Mouse (Mus musculus): Measurements from ENCODE around the gene Fgd6. TPM values are rescaled to one million over a fixed set of nuclear protein-coding genes. Genes with fewer than 3 reads are reported as not detected.

Gene Fgd6
- 2.3 TPM in 2 replicates for polyA plus RNA-seq (2015; fragmentation: Nextera tagmentation; extraction: Ambion mirVana)

- 0% methylated on average over 69 of the region's 77 CpGs for WGBS
Measured at GRCm38 (mm10) chr10:94035658-94036374, at the start of gene Fgd6, which contains the start of gene Vezt. Fgd6 (plus strand) TSS chr10:94036001. Vezt (minus strand) TSS chr10:94035817.

GRCm38 (mm10) chr10:93994136-93994535 lies 41.7 kb upstream of the Fgd6 start:
- H3K9me3 ChIP-seq (replicated peaks; ENCODE audit: low read length): no peaks in the 10 kb centered on the region
- no peak for DNase-seq (ENCODE audit: low spot score)
- no peak overlapping the region for H3K4me2 ChIP-seq (ENCODE audit: low read length)
- H3K4me3 ChIP-seq (replicated peaks; ENCODE audit: low read depth, low read length): no peak overlapping the region
- 94% methylated on average over 10 of the region's 10 CpGs for WGBS
- H3K4me1 ChIP-seq (replicated peaks; ENCODE audit: insufficient read depth, low read length): no peaks in the 10 kb centered on the region
- ATAC-seq (replicated peaks; ENCODE audit: low FRiP score, low read depth): no peak
- H3K9ac ChIP-seq (ENCODE audit: low read depth, low read length): no peak overlapping the region
- H3K27me3 ChIP-seq (ENCODE audit: insufficient read depth, low read length): no peaks in the 10 kb centered on the region
- no peak for TF ChIP-seq CTCF (IDR thresholded peaks at IDR 0.05; ENCODE audit: low read depth)
- H3K36me3 ChIP-seq (ENCODE audit: insufficient read depth, low read length): peaks cover 35% of the 10 kb centered on the region
- no peak overlapping the region for H3K27ac ChIP-seq

More at GRCm38 (mm10) chr10:94035658-94036374, at the start of gene Fgd6, which contains the start of gene Vezt:
- TF ChIP-seq CTCF (IDR thresholded peaks at IDR 0.05; ENCODE audit: low read depth): peak; percentile 78
- DNase-seq (ENCODE audit: low spot score) (peak; percentile 99), ATAC-seq (replicated peaks; ENCODE audit: low FRiP score, low read depth) (peak; percentile 99)
- Histone ChIP-seq H3K4me3 (replicated peaks; ENCODE audit: low read depth, low read length) (peak within 1 kb of the TSS; percentile 91), H3K4me1 (replicated peaks; ENCODE audit: insufficient read depth, low read length) (no peaks in the 10 kb centered on the region), H3K27ac (peak within 1 kb of the TSS; percentile 75), H3K27me3 (ENCODE audit: insufficient read depth, low read length) (no peaks in the 10 kb centered on the region), H3K36me3 (ENCODE audit: insufficient read depth, low read length) (no peaks in the 10 kb centered on the region), H3K4me2 (ENCODE audit: low read length) (peak within 1 kb of the TSS; percentile 59), H3K9me3 (replicated peaks; ENCODE audit: low read length) (no peaks in the 10 kb centered on the region), H3K9ac (ENCODE audit: low read depth, low read length) (peak within 1 kb of the TSS; percentile 88)

GRCm38 (mm10) chr10:93995100-93995499 lies 40.7 kb upstream of the Fgd6 start:
- H3K27me3 ChIP-seq (ENCODE audit: insufficient read depth, low read length): no peaks in the 10 kb centered on the region
- H3K4me2 ChIP-seq (ENCODE audit: low read length): no peak overlapping the region
- no peak overlapping the region for H3K27ac ChIP-seq
- H3K9me3 ChIP-seq (replicated peaks; ENCODE audit: low read length): no peaks in the 10 kb centered on the region
- ATAC-seq (replicated peaks; ENCODE audit: low FRiP score, low read depth) (no peak), DNase-seq (ENCODE audit: low spot score) (no peak)
- no peak overlapping the region for H3K9ac ChIP-seq (ENCODE audit: low read depth, low read length)
- WGBS: 100% methylated on average over 1 of the region's 1 CpGs
- peaks cover 35% of the 10 kb centered on the region for H3K36me3 ChIP-seq (ENCODE audit: insufficient read depth, low read length)
- H3K4me1 ChIP-seq (replicated peaks; ENCODE audit: insufficient read depth, low read length): no peaks in the 10 kb centered on the region
- no peak for TF ChIP-seq CTCF (IDR thresholded peaks at IDR 0.05; ENCODE audit: low read depth)
- H3K4me3 ChIP-seq (replicated peaks; ENCODE audit: low read depth, low read length): no peak overlapping the region

GRCm38 (mm10) chr10:93999357-93999756 lies 36.4 kb upstream of the Fgd6 start:
- H3K4me2 ChIP-seq (ENCODE audit: low read length): no peak overlapping the region
- peak overlapping the region; percentile 62; the same call in 1 of the 2 replicates for H3K27ac ChIP-seq
- H3K9ac ChIP-seq (ENCODE audit: low read depth, low read length): no peak overlapping the region
- no peaks in the 10 kb centered on the region for H3K4me1 ChIP-seq (replicated peaks; ENCODE audit: insufficient read depth, low read length)
- peak; percentile 37 for DNase-seq (ENCODE audit: low spot score)
- no peaks in the 10 kb centered on the region for H3K27me3 ChIP-seq (ENCODE audit: insufficient read depth, low read length)
- no peak for ATAC-seq (replicated peaks; ENCODE audit: low FRiP score, low read depth)
- H3K36me3 ChIP-seq (ENCODE audit: insufficient read depth, low read length): peaks cover 44% of the 10 kb centered on the region
- WGBS: 80% methylated on average over 1 of the region's 1 CpGs
- H3K4me3 ChIP-seq (replicated peaks; ENCODE audit: low read depth, low read length): no peak overlapping the region
- no peak for TF ChIP-seq CTCF (IDR thresholded peaks at IDR 0.05; ENCODE audit: low read depth)
- no peaks in the 10 kb centered on the region for H3K9me3 ChIP-seq (replicated peaks; ENCODE audit: low read length)

GRCm38 (mm10) chr10:94000223-94000622 lies 35.6 kb upstream of the Fgd6 start:
- no peak for ATAC-seq (replicated peaks; ENCODE audit: low FRiP score, low read depth)
- TF ChIP-seq CTCF (IDR thresholded peaks at IDR 0.05; ENCODE audit: low read depth): no peak
- 79% methylated on average over 10 of the region's 10 CpGs for WGBS
- peak; percentile 28 for DNase-seq (ENCODE audit: low spot score)
- Histone ChIP-seq H3K27ac (no peak overlapping the region), H3K9ac (ENCODE audit: low read depth, low read length) (no peak overlapping the region), H3K4me2 (ENCODE audit: low read length) (no peak overlapping the region), H3K4me1 (replicated peaks; ENCODE audit: insufficient read depth, low read length) (no peaks in the 10 kb centered on the region), H3K27me3 (ENCODE audit: insufficient read depth, low read length) (no peaks in the 10 kb centered on the region), H3K4me3 (replicated peaks; ENCODE audit: low read depth, low read length) (no peak overlapping the region), H3K9me3 (replicated peaks; ENCODE audit: low read length) (no peaks in the 10 kb centered on the region), H3K36me3 (ENCODE audit: insufficient read depth, low read length) (peaks cover 37% of the 10 kb centered on the region)

- H3K4me2 ChIP-seq (ENCODE audit: low read length): no peak overlapping the region
Measured at GRCm38 (mm10) chr10:94008356-94008755, 27.4 kb upstream of the Fgd6 start.

More at GRCm38 (mm10) chr10:94008356-94008755, 27.4 kb upstream of the Fgd6 start:
- WGBS: 97% methylated on average over 2 of the region's 2 CpGs
- DNase-seq (ENCODE audit: low spot score) (no peak), ATAC-seq (replicated peaks; ENCODE audit: low FRiP score, low read depth) (no peak)
- Histone ChIP-seq H3K27me3 (ENCODE audit: insufficient read depth, low read length) (no peaks in the 10 kb centered on the region), H3K9me3 (replicated peaks; ENCODE audit: low read length) (no peaks in the 10 kb centered on the region), H3K4me3 (replicated peaks; ENCODE audit: low read depth, low read length) (no peak overlapping the region), H3K4me1 (replicated peaks; ENCODE audit: insufficient read depth, low read length) (no peaks in the 10 kb centered on the region), H3K36me3 (ENCODE audit: insufficient read depth, low read length) (0 out of 2 replicates have a peak, but pooled peaks cover 4% of the 10 kb centered on the region), H3K27ac (no peak overlapping the region), H3K9ac (ENCODE audit: low read depth, low read length) (no peak overlapping the region)
- no peak for TF ChIP-seq CTCF (IDR thresholded peaks at IDR 0.05; ENCODE audit: low read depth)

All from kidney, postnatal 0 days (tissue).